Mouse (Mus musculus): Measurements from ENCODE around the gene Ddx58.
A peak's percentile ranks its signal among the peaks of the same experiment; 100 is the strongest.

DNA sequence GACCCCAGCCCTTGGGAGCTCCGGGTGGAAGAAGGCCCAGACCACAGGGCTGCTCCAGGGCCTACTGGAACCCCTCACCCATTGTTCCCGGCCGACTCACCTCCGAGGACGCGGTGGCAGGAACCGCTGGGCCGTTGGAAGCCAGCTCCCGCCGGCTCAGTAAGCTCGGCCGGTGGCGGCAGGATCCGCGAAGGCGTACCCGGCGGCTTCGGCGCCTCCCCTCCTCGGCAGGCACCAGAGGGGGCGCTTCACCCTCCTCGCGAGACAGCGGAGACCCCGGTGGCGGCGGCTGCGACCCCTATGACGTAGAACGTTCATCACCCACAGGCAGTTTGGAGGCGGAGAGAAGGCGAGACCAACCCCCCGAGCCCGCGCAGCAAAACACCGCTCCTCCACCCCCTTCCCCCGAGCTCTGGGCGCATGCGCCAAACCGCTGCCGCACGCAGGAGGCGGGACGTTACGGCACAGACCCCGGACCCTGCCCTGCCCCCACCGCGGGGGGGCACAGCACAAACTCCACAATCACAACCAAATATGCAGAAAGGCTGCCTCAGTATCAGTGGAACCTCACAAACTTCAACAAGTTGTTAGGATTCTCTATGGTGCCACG, 28.7 kb upstream of the Ddx58 start:
- no peak for TF ChIP-seq CTCF (IDR thresholded peaks at IDR 0.05; ENCODE audit: extremely low read depth, insufficient read depth, low read length)
- peak; percentile 34; the same call in 1 of the 2 replicates for TF ChIP-seq POLR2A (IDR thresholded peaks at IDR 0.05; ENCODE audit: extremely low read depth, insufficient read depth, low read length)

All from cortical plate, adult 2 months (tissue).